Mouse (Mus musculus) kidney, embryonic 15.5 days (tissue): Measurements from ENCODE around the gene Zfp39. TPM values are rescaled to one million over a fixed set of nuclear protein-coding genes. Genes with fewer than 3 reads are reported as not detected.
A peak's percentile ranks its signal among the peaks of the same experiment; 100 is the strongest.
"Not testable (repeated sequence)": the region's sequence is repeated elsewhere in the genome, so short reads cannot be mapped to it uniquely, and the experiment has no call there.

ENCODE experiments used
- ATAC-seq: fragments of 200-750 bp; cut with Nextera tagmentation; replicated peaks from 2 replicates; pipeline ENCODE4 v1.8.0; 2017; ENCODE audit warnings: moderate TSS enrichment; ENCODE audit not compliant: low FRiP score
- H3K27ac ChIP-seq: fragments of 300-500 bp; sonication (generic); 2 replicates; pipeline ENCODE4 v1.5.1; 2015; ENCODE audit warnings: mild to moderate bottlenecking, inconsistent platforms
- H3K27me3 ChIP-seq: fragments of 300-500 bp; sonication (generic); 2 replicates; pipeline ENCODE4 v1.6.1; 2015; ENCODE audit warnings: inconsistent platforms
- H3K36me3 ChIP-seq: fragments of 300-500 bp; sonication (generic); 2 replicates; pipeline ENCODE4 v1.6.1; 2015; ENCODE audit warnings: inconsistent platforms
- H3K4me1 ChIP-seq: fragments of 300-500 bp; sonication (generic); 2 replicates; pipeline ENCODE4 v1.6.1; 2015; ENCODE audit warnings: inconsistent platforms
- H3K4me2 ChIP-seq: fragments of 300-500 bp; sonication (generic); 2 replicates; pipeline ENCODE4 v1.6.1; 2015; ENCODE audit warnings: moderate library complexity, mild to moderate bottlenecking, inconsistent platforms
- H3K4me3 ChIP-seq: fragments of 300-500 bp; sonication (generic); replicated peaks from 2 replicates; pipeline ENCODE4 v1.5.1; 2015; ENCODE audit warnings: mild to moderate bottlenecking, inconsistent platforms
- H3K9ac ChIP-seq: fragments of 300-500 bp; sonication (generic); 2 replicates; pipeline ENCODE4 v1.6.1; 2015; ENCODE audit warnings: mild to moderate bottlenecking, inconsistent platforms
- H3K9me3 ChIP-seq: fragments of 300-500 bp; sonication (generic); replicated peaks from 2 replicates; pipeline ENCODE4 v1.6.1; 2016; ENCODE audit warnings: inconsistent platforms
- WGBS: fragments of 180-500 bp; shearing (Covaris S2); methylation state at CpG from one replicate; pipeline ENCODE4 v1.1.7; 2015; ENCODE audit warnings: mixed read lengths; 5-methylcytosine and 5-hydroxymethylcytosine counted together
- polyA plus RNA-seq: library from polyadenylated mRNA; unstranded; fragments of >200 nt; fragmentation: Nextera tagmentation; extraction: Ambion mirVana; gene quantifications from 2 replicates; pipeline ENCODE4 v1.2.1, GENCODE M21; 2015

The Zfp39 gene
- polyA plus RNA-seq, 1 experiment from 2014 or later: 6.9 TPM

GRCm38 (mm10) chr11:58867954-58868330 is 36.1 kb downstream of the Zfp39 start:
- H3K4me1 ChIP-seq: peaks cover 12% of the 10 kb centered on the region
- peak overlapping the region; percentile 70 for H3K9ac ChIP-seq
- no peak for ATAC-seq
- H3K27ac ChIP-seq: peak overlapping the region; percentile 88
- peak overlapping the region; percentile 77 for H3K4me3 ChIP-seq
- peak overlapping the region; percentile 70 for H3K4me2 ChIP-seq
- H3K9me3 ChIP-seq: no peaks in the 10 kb centered on the region
- peaks cover 26% of the 10 kb centered on the region for H3K36me3 ChIP-seq
- no peaks in the 10 kb centered on the region for H3K27me3 ChIP-seq
- 73% methylated on average over 6 of the region's 6 CpGs for WGBS

- Histone ChIP-seq H3K4me2 (peak within 1 kb of the TSS; percentile 70), H3K27ac (peak within 1 kb of the TSS; percentile 88), H3K36me3 (peaks cover 26% of the 10 kb centered on the region), H3K4me3 (peak within 1 kb of the TSS; percentile 77), H3K9me3 (no peaks in the 10 kb centered on the region), H3K4me1 (peaks cover 12% of the 10 kb centered on the region), H3K27me3 (no peaks in the 10 kb centered on the region), H3K9ac (peak within 1 kb of the TSS; percentile 70)
- peak; percentile 88 for ATAC-seq
- WGBS: 4% methylated on average over 37 of the region's 37 CpGs
These were observed 36.7 kb downstream of the Zfp39 start, which contains the start of gene 2810021J22Rik for GRCm38 (mm10) chr11:58867039-58867953. TSS of gene 2810021J22Rik (plus strand) at chr11:58867216.

DNA sequence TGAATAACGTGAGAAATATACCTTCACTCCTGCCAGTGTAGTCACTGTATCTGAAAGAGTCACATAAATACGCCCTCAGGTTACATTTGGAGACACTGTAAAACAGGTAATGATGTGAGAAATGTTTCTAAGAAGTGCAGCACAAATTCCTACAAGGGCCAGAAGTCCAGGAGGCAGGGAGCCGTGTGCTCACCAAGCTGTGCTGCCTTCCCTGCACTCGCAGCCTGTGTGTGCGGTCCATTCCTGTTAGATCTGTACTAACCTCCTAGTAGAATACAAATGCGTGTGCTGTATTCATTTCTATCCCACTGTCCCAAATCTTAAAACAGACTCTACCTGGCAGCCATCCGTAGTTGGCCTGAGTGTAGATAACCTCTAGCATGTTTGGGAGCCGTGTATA is 43.3 kb downstream of the Zfp39 start:
- H3K27ac ChIP-seq: no peak overlapping the region
- H3K36me3 ChIP-seq: peaks cover 55% of the 10 kb centered on the region
- 95% methylated on average over 8 of the region's 8 CpGs for WGBS
- no peak for ATAC-seq
- no peak overlapping the region for H3K9ac ChIP-seq
- H3K27me3 ChIP-seq: no peaks in the 10 kb centered on the region
- H3K4me1 ChIP-seq: no peaks in the 10 kb centered on the region
- H3K4me3 ChIP-seq: no peak overlapping the region
- peaks cover 29% of the 10 kb centered on the region for H3K9me3 ChIP-seq
- no peak overlapping the region for H3K4me2 ChIP-seq

DNA sequence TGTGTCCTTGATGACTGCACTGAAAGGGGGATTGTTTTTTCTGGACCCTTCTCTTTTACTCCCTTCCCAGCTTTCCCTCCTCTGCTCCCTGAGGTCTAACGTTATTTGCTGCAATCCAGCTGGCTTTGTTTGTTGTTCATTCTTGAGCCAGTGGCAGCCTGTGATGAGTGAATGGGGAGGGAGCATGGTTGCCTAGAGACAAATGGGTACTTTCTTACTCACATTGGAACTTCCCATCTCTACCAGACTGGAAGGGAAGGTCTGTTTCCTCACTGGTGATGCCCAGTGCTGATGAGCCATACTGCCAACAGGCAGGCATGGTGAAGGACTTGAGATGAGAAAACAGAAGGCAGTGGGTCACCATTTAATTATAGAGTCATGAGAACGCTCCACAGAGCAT is 54.3 kb downstream of the Zfp39 start:
- no peak for ATAC-seq
- no peak overlapping the region for H3K9ac ChIP-seq
- H3K9me3 ChIP-seq: no peaks in the 10 kb centered on the region
- H3K4me3 ChIP-seq: no peak overlapping the region
- H3K4me2 ChIP-seq: no peak overlapping the region
- peaks cover 11% of the 10 kb centered on the region for H3K4me1 ChIP-seq
- H3K27ac ChIP-seq: no peak overlapping the region
- no peaks in the 10 kb centered on the region for H3K27me3 ChIP-seq
- WGBS: 74% methylated on average over 2 of the region's 2 CpGs
- H3K36me3 ChIP-seq: peaks cover 28% of the 10 kb centered on the region

DNA sequence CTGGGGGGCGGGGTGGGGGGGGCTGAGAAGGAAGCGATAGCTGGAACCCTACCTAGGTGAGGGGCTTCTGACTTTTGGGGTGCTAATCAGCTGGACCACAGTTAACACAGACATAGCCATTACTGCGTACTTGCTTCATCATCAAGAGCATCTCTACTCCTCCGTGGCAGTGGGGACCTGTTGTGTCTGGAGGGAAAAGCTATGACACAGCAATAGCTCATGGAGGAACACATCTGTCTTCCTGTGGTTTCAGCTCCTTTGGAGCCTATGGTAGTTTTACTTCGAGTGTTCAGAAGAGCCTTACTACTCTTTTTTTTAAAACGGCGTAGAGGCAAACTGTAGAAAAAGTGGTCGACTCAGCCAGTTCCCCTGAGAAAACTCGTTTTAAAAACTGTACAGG is 56.4 kb downstream of the Zfp39 start:
- ATAC-seq: no peak; the same call in 1 of the 2 replicates
- Histone ChIP-seq H3K4me3 (peak overlapping the region; percentile 82), H3K9me3 (no peaks in the 10 kb centered on the region), H3K27me3 (no peaks in the 10 kb centered on the region), H3K4me2 (peak overlapping the region; percentile 88), H3K4me1 (peaks cover 11% of the 10 kb centered on the region), H3K27ac (no peak overlapping the region), H3K9ac (peak overlapping the region; percentile 75), H3K36me3 (peaks cover 24% of the 10 kb centered on the region)
- WGBS: 42% methylated on average over 9 of the region's 9 CpGs

DNA sequence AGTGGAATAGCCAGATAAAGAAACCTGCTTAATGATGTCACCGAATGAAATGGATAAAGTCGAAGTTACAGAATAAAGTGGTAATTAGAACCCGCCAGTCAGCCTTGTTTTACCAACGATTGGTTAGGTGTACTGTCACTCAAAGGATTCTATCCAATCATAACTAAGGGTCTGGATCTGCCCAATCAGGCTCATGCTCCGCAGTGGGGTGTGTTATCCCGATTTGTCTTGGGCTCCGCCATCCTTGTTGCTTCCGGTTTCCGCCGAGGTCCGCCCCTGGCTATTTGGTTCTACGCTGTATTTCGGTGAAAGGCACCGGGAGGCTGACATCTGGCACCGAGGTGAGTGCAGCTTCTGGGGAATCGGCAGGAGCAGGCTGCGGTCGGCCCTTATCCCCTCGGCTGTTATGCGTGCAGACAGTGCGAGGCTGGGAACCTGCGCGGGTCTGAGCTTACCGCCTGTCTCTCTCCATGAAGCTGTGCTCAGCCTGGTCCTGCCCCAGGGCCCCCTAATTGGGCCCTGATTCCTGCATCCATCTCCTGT is 57.0 kb downstream of the Zfp39 start, which contains the start of gene Gm12258:
TSS of gene Gm12258 (plus strand) at position 240 of the 543 bp plus-strand sequence.
- under 1% methylated on average over 24 of the region's 24 CpGs for WGBS
- H3K9me3 ChIP-seq: no peaks in the 10 kb centered on the region
- peak within 1 kb of the TSS; percentile 82 for H3K4me3 ChIP-seq
- peak within 1 kb of the TSS; percentile 88 for H3K4me2 ChIP-seq
- peak; percentile 100 for ATAC-seq
- no peaks in the 10 kb centered on the region for H3K27me3 ChIP-seq
- peak within 1 kb of the TSS; percentile 75 for H3K9ac ChIP-seq
- peaks cover 11% of the 10 kb centered on the region for H3K4me1 ChIP-seq
- H3K27ac ChIP-seq: peak within 1 kb of the TSS; percentile 72
- H3K36me3 ChIP-seq: peaks cover 21% of the 10 kb centered on the region

GRCm38 (mm10) chr11:58838951-58839350 is 65.1 kb downstream of the Zfp39 start, which contains the start of gene Olfr311:
TSS of gene Olfr311 (plus strand) at chr11:58839251.
- H3K9me3 ChIP-seq, H3K9ac ChIP-seq, H3K27me3 ChIP-seq, ATAC-seq, H3K27ac ChIP-seq, H3K4me1 ChIP-seq, H3K4me2 ChIP-seq, H3K4me3 ChIP-seq, H3K36me3 ChIP-seq: not testable (repeated sequence)

Other genes starting within 250 kb of the Zfp39 start
- 0.04 TPM in 1 of 2 replicates, not detected in the other for gene Olfr322, start 245.4 kb downstream of the Zfp39 start, polyA plus RNA-seq
- not detected in 2 replicates for gene Olfr320, start 223.1 kb downstream of the Zfp39 start, polyA plus RNA-seq
- gene Olfr319, start 205.1 kb downstream of the Zfp39 start, polyA plus RNA-seq: not detected in 2 replicates
- gene Olfr318, start 180.2 kb downstream of the Zfp39 start, polyA plus RNA-seq: not detected in 2 replicates
- gene Olfr317, start 165.0 kb downstream of the Zfp39 start, polyA plus RNA-seq: not detected in 2 replicates
- not detected in 2 replicates for gene Olfr316, start 151.5 kb downstream of the Zfp39 start, polyA plus RNA-seq
- not detected in 2 replicates for gene Olfr315, start 131.0 kb downstream of the Zfp39 start, polyA plus RNA-seq
- gene Olfr314, start 121.3 kb downstream of the Zfp39 start, polyA plus RNA-seq: not detected in 2 replicates
- 0.35 and 0.63 TPM in 2 replicates for gene Fam183b, start 102.3 kb downstream of the Zfp39 start, polyA plus RNA-seq
- not detected in 2 replicates for gene Olfr313, start 89.2 kb downstream of the Zfp39 start, polyA plus RNA-seq
- not detected in 2 replicates for gene Olfr312, start 75.0 kb downstream of the Zfp39 start, polyA plus RNA-seq
- gene Olfr311, start 65.0 kb downstream of the Zfp39 start, polyA plus RNA-seq: not detected in 2 replicates
- gene Gm12258, start 57.1 kb downstream of the Zfp39 start, polyA plus RNA-seq: 7.2 and 9.0 TPM in 2 replicates
- gene 2810021J22Rik, start 37.0 kb downstream of the Zfp39 start, polyA plus RNA-seq: 8.8 and 9.9 TPM in 2 replicates
- 0.10 and 0.30 TPM in 2 replicates for gene Btnl10, start 13.7 kb upstream of the Zfp39 start, polyA plus RNA-seq
- gene Rnf187, start 34.7 kb upstream of the Zfp39 start, polyA plus RNA-seq: 243 and 247 TPM in 2 replicates
- 81.6 and 82.0 TPM in 2 replicates for gene Hist3h2ba, start 44.7 kb upstream of the Zfp39 start, polyA plus RNA-seq
- gene Hist3h2a, start 50.5 kb upstream of the Zfp39 start, polyA plus RNA-seq: 36.4 and 40.3 TPM in 2 replicates
- 0.58 and 0.71 TPM in 2 replicates for gene Trim17, start 50.5 kb upstream of the Zfp39 start, polyA plus RNA-seq
- gene Trim11, start 73.9 kb upstream of the Zfp39 start, polyA plus RNA-seq: 20.0 and 20.6 TPM in 2 replicates
- gene Obscn, start 232.2 kb upstream of the Zfp39 start, polyA plus RNA-seq: 0.60 and 0.66 TPM in 2 replicates